ENCODE assay signal across 19 mouse cellular contexts in genomic region chr11:72583092-72583491, GRCm38 (mm10). TPM values are rescaled to one million over a fixed set of nuclear protein-coding genes. Genes with fewer than 3 reads are reported as not detected.
"Had no signal": no experiment of that assay in that cellular context is flagged by ENCODE, and none has a peak within 500 bp of the region (broad histone marks: within the 10 kb centered on the region; RNA-seq: fewer than 3 reads in every experiment).

No protein-coding gene starts in this region.

- DNase-seq: kidney, adult 2 months; kidney, postnatal 25 days; layer of hippocampus, adult 9-11 months; lung, adult 2 months; lung, postnatal 14 days; lung, postnatal 4 days; midbrain, embryonic 14.5 days; thymus, adult 2 months; thymus, postnatal 14 days; thymus, postnatal 4 days had no signal

- H3K4me1 ChIP-seq: limb, embryonic 10.5 days; limb, embryonic 13.5 days had no signal

- H3K27ac ChIP-seq: kidney, postnatal 0 days; layer of hippocampus, adult 2 months; limb, embryonic 10.5 days; limb, embryonic 13.5 days; liver, embryonic 14.5 days; stomach, postnatal 0 days had no signal

- H3K4me2 ChIP-seq: limb, embryonic 13.5 days; midbrain, embryonic 11.5 days had no signal

- H3K4me3 ChIP-seq: layer of hippocampus, adult 2 months; limb, embryonic 10.5 days; limb, embryonic 13.5 days had no signal

- H3K9me3 ChIP-seq: limb, embryonic 10.5 days; limb, embryonic 13.5 days had no signal

- H3K9ac ChIP-seq: limb, embryonic 13.5 days; liver, embryonic 14.5 days had no signal

- H3K36me3 ChIP-seq: limb, embryonic 10.5 days; limb, embryonic 13.5 days had no signal

RNA-seq across cellular contexts. Expression of gene Spns3, which starts 32.8 kb away (rescaled TPM):
- polyA plus RNA-seq: midbrain, embryonic 11.5 days; midbrain, embryonic 14.5 days; midbrain, postnatal 0 days; stomach, embryonic 14.5 days had no signal
